Mouse (Mus musculus) cerebellum, postnatal 10 days (tissue): Measurements from ENCODE around the gene Gtf2h4.

Source experiments
- DNase-seq, 2 experiments: peaks; one replicate each; pipeline ENCODE4 v3.0.0; 2021; ENCODE audit warnings: mixed read lengths in 2 of 2

Gtf2h4 gene

GRCm38 (mm10) chr17:35635699-35636111 lies 37.8 kb downstream of the Gtf2h4 start:
- DNase-seq, result peak; percentile 87 to 90

GRCm38 (mm10) chr17:35635202-35635601 lies 38.3 kb downstream of the Gtf2h4 start:
- DNase-seq, result peak; percentile 30 to 59

- peak; percentile 61 to 67 for DNase-seq
Measured at GRCm38 (mm10) chr17:35633992-35634391, 39.5 kb downstream of the Gtf2h4 start.

DNA sequence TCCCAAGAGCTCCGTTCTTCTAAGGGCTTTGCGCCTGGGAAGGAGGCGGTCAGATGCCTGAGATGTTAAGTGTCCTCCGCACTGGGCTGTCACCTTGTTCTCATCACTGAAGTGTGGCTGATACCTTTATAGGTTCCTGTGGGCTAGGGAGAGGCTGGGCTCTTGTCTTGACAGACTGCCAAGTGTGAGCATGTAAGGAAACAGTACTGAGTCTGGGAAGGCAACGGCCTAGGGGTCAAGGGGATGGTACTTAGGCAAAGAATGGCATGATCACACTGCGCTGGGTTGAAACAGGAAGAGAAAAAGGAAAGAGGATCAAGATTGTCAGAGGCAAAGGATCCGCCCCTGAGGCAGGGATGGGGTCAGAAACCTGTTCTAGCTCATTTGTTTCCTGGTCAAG lies 47.0 kb downstream of the Gtf2h4 start, which contains the start of gene Gm9573:
Gm9573 (minus strand) TSS at position 101 of the 400 bp plus-strand sequence.
- DNase-seq, result no peak
